Mouse (Mus musculus) neural tube, embryonic 12.5 days (tissue): ENCODE data around the gene Rnf213. TPM values are rescaled to one million over a fixed set of nuclear protein-coding genes. Genes with fewer than 3 reads are reported as not detected.
A peak's percentile ranks its signal among the peaks of the same experiment; 100 is the strongest.

Source experiments
- ATAC-seq: fragments of 200-750 bp; cut with Nextera tagmentation; 2 replicates; pipeline ENCODE4 v1.8.0; 2017; ENCODE audit warnings: low read depth, mild to moderate bottlenecking, moderate TSS enrichment, moderate library complexity; ENCODE audit not compliant: low FRiP score
- H3K27ac ChIP-seq: fragments of 300-500 bp; sonication (generic); 2 replicates; pipeline ENCODE4 v1.5.1; 2016
- H3K27me3 ChIP-seq: fragments of 300-500 bp; sonication (generic); replicated peaks from 2 replicates; pipeline ENCODE4 v1.6.1; 2016; ENCODE audit warnings: mild to moderate bottlenecking
- H3K36me3 ChIP-seq: fragments of 300-500 bp; sonication (generic); 2 replicates; pipeline ENCODE4 v1.6.1; 2016; ENCODE audit warnings: mild to moderate bottlenecking
- H3K4me1 ChIP-seq: fragments of 300-500 bp; sonication (generic); 2 replicates; pipeline ENCODE4 v1.6.1; 2016
- H3K4me2 ChIP-seq: fragments of 300-500 bp; sonication (generic); replicated peaks from 2 replicates; pipeline ENCODE4 v1.6.1; 2016; ENCODE audit warnings: mild to moderate bottlenecking
- H3K4me3 ChIP-seq: fragments of 300-500 bp; sonication (generic); 2 replicates; pipeline ENCODE4 v1.5.1; 2016
- H3K9ac ChIP-seq: fragments of 300-500 bp; sonication (generic); 2 replicates; pipeline ENCODE4 v1.6.1; 2016; ENCODE audit warnings: mild to moderate bottlenecking
- H3K9me3 ChIP-seq: fragments of 300-500 bp; sonication (generic); 2 replicates; pipeline ENCODE4 v1.6.1; 2016; ENCODE audit warnings: mild to moderate bottlenecking
- WGBS: fragments of 180-500 bp; shearing (Covaris S2); methylation state at CpG from one replicate; pipeline ENCODE4 v1.1.7; 2016; 5-methylcytosine and 5-hydroxymethylcytosine counted together
- microRNA counts: library from miRNA; unstranded; fragments of <30 nt; microRNA quantifications from one replicate; lab custom pipeline; 2017
- microRNA-seq: library from miRNA; unstranded; fragments of <30 nt; microRNA quantifications from one replicate; pipeline ENCODE4, GENCODE M21; 2017
- polyA plus RNA-seq: library from polyadenylated mRNA; unstranded; fragments of >200 nt; fragmentation: Nextera tagmentation; extraction: Ambion mirVana; gene quantifications from 2 replicates; pipeline ENCODE4 v1.2.1, GENCODE M21; 2016

The Rnf213 gene
- polyA plus RNA-seq, 1 experiment from 2014 or later: 1.6 TPM

GRCm38 (mm10) chr11:119523392-119523791, 130.5 kb downstream of the Rnf213 start:
- no peaks in the 10 kb centered on the region for H3K27me3 ChIP-seq
- H3K9ac ChIP-seq: no peak overlapping the region
- no peak overlapping the region for H3K4me3 ChIP-seq
- H3K4me2 ChIP-seq: no peak overlapping the region
- H3K36me3 ChIP-seq: no peaks in the 10 kb centered on the region
- H3K27ac ChIP-seq: no peak overlapping the region
- H3K4me1 ChIP-seq: no peaks in the 10 kb centered on the region
- no peak for ATAC-seq
- no peaks in the 10 kb centered on the region for H3K9me3 ChIP-seq
- WGBS: 81% methylated on average over 3 of the region's 3 CpGs

- Histone ChIP-seq H3K4me3 (peak overlapping the region; percentile 34), H3K4me1 (no peaks in the 10 kb centered on the region), H3K9me3 (no peaks in the 10 kb centered on the region), H3K27me3 (no peaks in the 10 kb centered on the region), H3K4me2 (peak overlapping the region; percentile 60), H3K9ac (0 out of 2 replicates have a peak overlapping the region, but pooled peaks have one; percentile 26), H3K27ac (no peak overlapping the region), H3K36me3 (no peaks in the 10 kb centered on the region)
- ATAC-seq: peak; percentile 82
- 1% methylated on average over 33 of the region's 33 CpGs for WGBS
These were observed 131.6 kb downstream of the Rnf213 start for GRCm38 (mm10) chr11:119524545-119524949.

- no peaks in the 10 kb centered on the region for H3K9me3 ChIP-seq
- H3K9ac ChIP-seq: no peak overlapping the region
- H3K4me2 ChIP-seq: no peak overlapping the region
- no peak overlapping the region for H3K27ac ChIP-seq
- no peaks in the 10 kb centered on the region for H3K27me3 ChIP-seq
- no peak for ATAC-seq
- no peaks in the 10 kb centered on the region for H3K36me3 ChIP-seq
- no peak overlapping the region for H3K4me3 ChIP-seq
- H3K4me1 ChIP-seq: no peaks in the 10 kb centered on the region
- 83% methylated on average over 14 of the region's 14 CpGs for WGBS
These were observed 133.4 kb downstream of the Rnf213 start for GRCm38 (mm10) chr11:119526068-119526966.

- no peak overlapping the region for H3K4me2 ChIP-seq
These were observed 136.0 kb downstream of the Rnf213 start for GRCm38 (mm10) chr11:119528930-119529329.

GRCm38 (mm10) chr11:119532460-119532859, 139.6 kb downstream of the Rnf213 start:
- H3K27ac ChIP-seq: no peak overlapping the region
- H3K4me1 ChIP-seq: no peaks in the 10 kb centered on the region
- no peak overlapping the region for H3K9ac ChIP-seq
- ATAC-seq: no peak
- no peak overlapping the region for H3K4me3 ChIP-seq
- no peak overlapping the region for H3K4me2 ChIP-seq
- H3K27me3 ChIP-seq: no peaks in the 10 kb centered on the region
- no peaks in the 10 kb centered on the region for H3K9me3 ChIP-seq
- H3K36me3 ChIP-seq: no peaks in the 10 kb centered on the region
- WGBS: 79% methylated on average over 8 of the region's 8 CpGs

More at GRCm38 (mm10) chr11:119528930-119529329, 136.0 kb downstream of the Rnf213 start:
- ATAC-seq: no peak
- Histone ChIP-seq H3K4me3 (no peak overlapping the region), H3K36me3 (no peaks in the 10 kb centered on the region), H3K27ac (no peak overlapping the region), H3K9ac (no peak overlapping the region), H3K4me1 (no peaks in the 10 kb centered on the region), H3K27me3 (no peaks in the 10 kb centered on the region), H3K9me3 (no peaks in the 10 kb centered on the region)
- WGBS: 71% methylated on average over 11 of the region's 11 CpGs

GRCm38 (mm10) chr11:119533745-119534144, 140.8 kb downstream of the Rnf213 start:
- no peak overlapping the region for H3K9ac ChIP-seq
- H3K4me3 ChIP-seq: no peak overlapping the region
- no peak overlapping the region for H3K4me2 ChIP-seq
- H3K9me3 ChIP-seq: no peaks in the 10 kb centered on the region
- no peaks in the 10 kb centered on the region for H3K36me3 ChIP-seq
- H3K4me1 ChIP-seq: no peaks in the 10 kb centered on the region
- ATAC-seq: no peak
- H3K27ac ChIP-seq: no peak overlapping the region
- H3K27me3 ChIP-seq: no peaks in the 10 kb centered on the region
- 71% methylated on average over 7 of the region's 7 CpGs for WGBS

MicroRNAs encoded within 50 kb of the gene (microRNA counts, 519-probe panel; counts per million panel counts)
- microRNA mmu-miR-1932 (lab: Ali Mortazavi, UCI): 342 counts per million, percentile 67 among the panel's probes with 10 or more counts

Small RNAs within 50 kb of the gene (microRNA-seq; reads per million reads assigned to microRNA genes)
- not detected for gene Mir1932

Other genes starting within 250 kb of the Rnf213 start
- 26.0 and 38.1 TPM in 2 replicates for gene Tbc1d16, start 164.6 kb upstream of the Rnf213 start, polyA plus RNA-seq
- 11.5 and 18.0 TPM in 2 replicates for gene Ccdc40, start 164.5 kb upstream of the Rnf213 start, polyA plus RNA-seq
- 40.9 and 43.0 TPM in 2 replicates for gene Gaa, start 125.2 kb upstream of the Rnf213 start, polyA plus RNA-seq
- gene Eif4a3, start 93.0 kb upstream of the Rnf213 start, polyA plus RNA-seq: 311 and 324 TPM in 2 replicates
- 0.06 and 0.15 TPM in 2 replicates for gene Card14, start 85.3 kb upstream of the Rnf213 start, polyA plus RNA-seq
- gene Sgsh, start 37.6 kb upstream of the Rnf213 start, polyA plus RNA-seq: 3.8 and 5.2 TPM in 2 replicates
- gene Slc26a11, start 37.5 kb upstream of the Rnf213 start, polyA plus RNA-seq: 5.0 TPM in 2 replicates
- gene Endov, start 98.2 kb downstream of the Rnf213 start, polyA plus RNA-seq: 24.0 and 26.1 TPM in 2 replicates
- 14.8 and 16.1 TPM in 2 replicates for gene Nptx1, start 154.7 kb downstream of the Rnf213 start, polyA plus RNA-seq
- gene Rptor, start 209.8 kb downstream of the Rnf213 start, polyA plus RNA-seq: 17.8 and 19.0 TPM in 2 replicates